Mouse (Mus musculus) hindlimb bud, embryonic 11.5 days (tissue): ENCODE measurements at regions not wholly inside any gene's neighbourhood (a gene's known extent, or its start where the extent isn't known, plus 50 kb on each side); places are given as distances from the start of the nearest gene placed in this dataset.
"Not testable (repeated sequence)": the region's sequence is repeated elsewhere in the genome, so short reads cannot be mapped to it uniquely, and the experiment has no call there.

ENCODE experiments used
- DNase-seq: peaks from one replicate; pipeline ENCODE4 v3.0.0-alpha.2; 2012; ENCODE audit warnings: low read depth, low spot score; ENCODE audit errors: extremely low spot score

- peak; percentile 5 for DNase-seq
These were observed 69.9 kb upstream of the Zfp825 start for GRCm38 (mm10) chr13:74563483-74564330.

- not testable (repeated sequence) for DNase-seq
These were observed 70.5 kb upstream of the Zfp825 start for GRCm38 (mm10) chr13:74564331-74564727.

GRCm38 (mm10) chr13:74569967-74570366, 69.4 kb upstream of the Erap1 start:
- DNase-seq: not testable (repeated sequence)
